Mouse (Mus musculus): ENCODE results near the gene Ttll10. TPM values are rescaled to one million over a fixed set of nuclear protein-coding genes. Genes with fewer than 3 reads are reported as not detected.

The Ttll10 gene
- polyA plus RNA-seq, 2 experiments: 0.38 to 0.42 TPM

GRCm38 (mm10) chr4:156058826-156059225, 388 bp downstream of the Ttll10 start:
- no peak overlapping the region for H3K9ac ChIP-seq (replicated peaks)
- no peak for TF ChIP-seq EP300 (IDR thresholded peaks at IDR 0.05; ENCODE audit: low read depth)
- no peak for TF ChIP-seq CTCF (IDR thresholded peaks at IDR 0.05; ENCODE audit: low read depth)
- H3K4me2 ChIP-seq (ENCODE audit: low read depth): no peak overlapping the region
- H3K36me3 ChIP-seq (replicated peaks; ENCODE audit: control insufficient read depth, insufficient read depth, low read depth): no peaks in the 10 kb centered on the region
- 58% methylated on average over 9 of the region's 9 CpGs for WGBS (ENCODE audit: insufficient replicate concordance)
- DNase-seq (ENCODE audit: low read depth in 3 of 3, low spot score in 3 of 3) (no peak), ATAC-seq (ENCODE audit: insufficient read depth) (no peak)
- H3K4me1 ChIP-seq (replicated peaks; ENCODE audit: control insufficient read depth in 2 of 2, insufficient read depth in 2 of 2, low read length in 1 of 2): peaks cover 0 to 2% of the 10 kb centered on the region in 2 experiments; a peak in 1 of 4 replicates
- H3K9me3 ChIP-seq (ENCODE audit: control insufficient read depth, low read length): no peaks in the 10 kb centered on the region
- no peak overlapping the region for H3K4me3 ChIP-seq (ENCODE audit: insufficient read depth in 1 of 2, low read depth in 2 of 2, low read length in 2 of 2)
- no peak overlapping the region for H3K27ac ChIP-seq
- H3K27me3 ChIP-seq (ENCODE audit: control insufficient read depth, insufficient read depth, low read length): no peaks in the 10 kb centered on the region

- Histone ChIP-seq H3K27ac (no peak overlapping the region), H3K4me1 (replicated peaks; ENCODE audit: control insufficient read depth in 2 of 2, insufficient read depth in 2 of 2, low read length in 1 of 2) (peaks cover 0 to 2% of the 10 kb centered on the region in 2 experiments; a peak in 1 of 4 replicates), H3K36me3 (replicated peaks; ENCODE audit: control insufficient read depth, insufficient read depth, low read depth) (no peaks in the 10 kb centered on the region), H3K27me3 (ENCODE audit: control insufficient read depth, insufficient read depth, low read length) (no peaks in the 10 kb centered on the region), H3K9me3 (ENCODE audit: control insufficient read depth, low read length) (no peaks in the 10 kb centered on the region), H3K9ac (replicated peaks) (no peak overlapping the region), H3K4me2 (ENCODE audit: low read depth) (no peak overlapping the region), H3K4me3 (ENCODE audit: insufficient read depth in 1 of 2, low read depth in 2 of 2, low read length in 2 of 2) (no peak overlapping the region)
- ATAC-seq (ENCODE audit: insufficient read depth) (no peak), DNase-seq (ENCODE audit: low read depth in 3 of 3, low spot score in 3 of 3) (no peak)
- no peak for TF ChIP-seq CTCF (IDR thresholded peaks at IDR 0.05; ENCODE audit: low read depth)
- no peak for TF ChIP-seq EP300 (IDR thresholded peaks at IDR 0.05; ENCODE audit: low read depth)
- 59% methylated on average over 10 of the region's 10 CpGs for WGBS (ENCODE audit: insufficient replicate concordance)
Observed at GRCm38 (mm10) chr4:156057702-156058101, 1.5 kb downstream of the Ttll10 start.

- TF ChIP-seq EP300 (IDR thresholded peaks at IDR 0.05; ENCODE audit: low read depth): no peak
- no peak for TF ChIP-seq CTCF (IDR thresholded peaks at IDR 0.05; ENCODE audit: low read depth)
- Histone ChIP-seq H3K4me3 (ENCODE audit: insufficient read depth in 1 of 2, low read depth in 2 of 2, low read length in 2 of 2) (no peak overlapping the region), H3K9ac (replicated peaks) (no peak overlapping the region), H3K4me1 (replicated peaks; ENCODE audit: control insufficient read depth in 2 of 2, insufficient read depth in 2 of 2, low read length in 1 of 2) (peaks cover 0 to 2% of the 10 kb centered on the region in 2 experiments; a peak in 1 of 4 replicates), H3K27ac (no peak overlapping the region), H3K36me3 (replicated peaks; ENCODE audit: control insufficient read depth, insufficient read depth, low read depth) (no peaks in the 10 kb centered on the region), H3K9me3 (ENCODE audit: control insufficient read depth, low read length) (no peaks in the 10 kb centered on the region), H3K27me3 (ENCODE audit: control insufficient read depth, insufficient read depth, low read length) (no peaks in the 10 kb centered on the region), H3K4me2 (ENCODE audit: low read depth) (no peak overlapping the region)
- DNase-seq (ENCODE audit: low read depth in 3 of 3, low spot score in 3 of 3) (no peak), ATAC-seq (ENCODE audit: insufficient read depth) (no peak)
- WGBS (ENCODE audit: insufficient replicate concordance): 62% methylated on average over 5 of the region's 5 CpGs
Observed at GRCm38 (mm10) chr4:156055173-156055572, 4.0 kb downstream of the Ttll10 start.

GRCm38 (mm10) chr4:156054606-156055005, 4.6 kb downstream of the Ttll10 start:
- Histone ChIP-seq H3K4me2 (ENCODE audit: low read depth) (no peak overlapping the region), H3K4me3 (ENCODE audit: insufficient read depth in 1 of 2, low read depth in 2 of 2, low read length in 2 of 2) (no peak overlapping the region), H3K27me3 (ENCODE audit: control insufficient read depth, insufficient read depth, low read length) (no peaks in the 10 kb centered on the region), H3K27ac (no peak overlapping the region), H3K9ac (replicated peaks) (no peak overlapping the region), H3K4me1 (replicated peaks; ENCODE audit: control insufficient read depth in 2 of 2, insufficient read depth in 2 of 2, low read length in 1 of 2) (peaks cover 0 to 2% of the 10 kb centered on the region in 2 experiments; a peak in 1 of 4 replicates), H3K9me3 (ENCODE audit: control insufficient read depth, low read length) (no peaks in the 10 kb centered on the region), H3K36me3 (replicated peaks; ENCODE audit: control insufficient read depth, insufficient read depth, low read depth) (no peaks in the 10 kb centered on the region)
- no peak for TF ChIP-seq EP300 (IDR thresholded peaks at IDR 0.05; ENCODE audit: low read depth)
- TF ChIP-seq CTCF (IDR thresholded peaks at IDR 0.05; ENCODE audit: low read depth): no peak
- DNase-seq (ENCODE audit: low read depth in 3 of 3, low spot score in 3 of 3) (no peak), ATAC-seq (ENCODE audit: insufficient read depth) (no peak)
- 76% methylated on average over 6 of the region's 6 CpGs for WGBS (ENCODE audit: insufficient replicate concordance)

- no peak overlapping the region for H3K4me2 ChIP-seq (ENCODE audit: low read depth)
- H3K9me3 ChIP-seq (ENCODE audit: control insufficient read depth, low read length): no peaks in the 10 kb centered on the region
- H3K4me3 ChIP-seq (ENCODE audit: insufficient read depth in 1 of 2, low read depth in 2 of 2, low read length in 2 of 2): no peak overlapping the region
- no peaks in the 10 kb centered on the region for H3K27me3 ChIP-seq (ENCODE audit: control insufficient read depth, insufficient read depth, low read length)
- H3K27ac ChIP-seq: no peak overlapping the region
- no peaks in the 10 kb centered on the region for H3K36me3 ChIP-seq (replicated peaks; ENCODE audit: control insufficient read depth, insufficient read depth, low read depth)
- no peak overlapping the region for H3K9ac ChIP-seq (replicated peaks)
- TF ChIP-seq EP300 (IDR thresholded peaks at IDR 0.05; ENCODE audit: low read depth) (no peak), CTCF (IDR thresholded peaks at IDR 0.05; ENCODE audit: low read depth) (no peak)
- 57% methylated on average over 4 of the region's 4 CpGs for WGBS (ENCODE audit: insufficient replicate concordance)
- ATAC-seq (ENCODE audit: insufficient read depth) (no peak; the same call in 1 of the 2 replicates), DNase-seq (ENCODE audit: low read depth in 3 of 3, low spot score in 3 of 3) (no peak)
- peaks cover 0 to 2% of the 10 kb centered on the region in 2 experiments; a peak in 1 of 4 replicates for H3K4me1 ChIP-seq (replicated peaks; ENCODE audit: control insufficient read depth in 2 of 2, insufficient read depth in 2 of 2, low read length in 1 of 2)
Observed at GRCm38 (mm10) chr4:156054130-156054529, 5.1 kb downstream of the Ttll10 start.
